Mouse (Mus musculus) limb, embryonic 11.5 days (tissue): ENCODE data around the gene 4931409K22Rik. TPM values are rescaled to one million over a fixed set of nuclear protein-coding genes. Genes with fewer than 3 reads are reported as not detected.

Experiments
- ATAC-seq: fragments of 200-750 bp; cut with Nextera tagmentation; 2 replicates; pipeline ENCODE4 v1.8.0; 2017; ENCODE audit warnings: low read depth; ENCODE audit not compliant: insufficient number of reproducible peaks, low FRiP score, low TSS enrichment
- DNase-seq: peaks from one replicate; pipeline ENCODE4 v3.0.0-alpha.2; 2015; ENCODE audit warnings: low spot score
- H3K27ac ChIP-seq: fragments of 300-500 bp; sonication (generic); replicated peaks from 2 replicates; pipeline ENCODE4 v1.5.1; 2014; ENCODE audit warnings: low read depth, mild to moderate bottlenecking, low read length
- H3K27me3 ChIP-seq: fragments of 300-500 bp; sonication (generic); 2 replicates; pipeline ENCODE4 v1.6.1; 2014; ENCODE audit warnings: mild to moderate bottlenecking, low read length, mixed read lengths; ENCODE audit not compliant: control insufficient read depth, insufficient read depth
- H3K36me3 ChIP-seq: fragments of 300-500 bp; sonication (generic); 2 replicates; pipeline ENCODE4 v1.6.1; 2014; ENCODE audit warnings: mild to moderate bottlenecking, low read length, moderate library complexity, mixed read lengths; ENCODE audit not compliant: control insufficient read depth, insufficient read depth
- H3K4me1 ChIP-seq: fragments of 300-500 bp; sonication (generic); 2 replicates; pipeline ENCODE4 v1.6.1; 2014; ENCODE audit warnings: low read length, mixed read lengths; ENCODE audit not compliant: control insufficient read depth, insufficient read depth
- H3K4me2 ChIP-seq: fragments of 300-500 bp; sonication (generic); 2 replicates; pipeline ENCODE4 v1.6.1; 2014; ENCODE audit warnings: low read depth, mild to moderate bottlenecking, moderate library complexity; ENCODE audit not compliant: severe bottlenecking
- H3K4me3 ChIP-seq: fragments of 300-500 bp; sonication (generic); 2 replicates; pipeline ENCODE4 v1.5.1; 2014; ENCODE audit warnings: low read depth, low read length
- H3K9ac ChIP-seq: fragments of 300-500 bp; sonication (generic); 2 replicates; pipeline ENCODE4 v1.6.1; 2014; ENCODE audit warnings: mild to moderate bottlenecking, low read length
- H3K9me3 ChIP-seq: fragments of 300-500 bp; sonication (generic); 2 replicates; pipeline ENCODE4 v1.6.1; 2016; ENCODE audit warnings: low read length; ENCODE audit not compliant: control insufficient read depth
- WGBS: fragments of 180-500 bp; shearing (Covaris S2); extraction: QIAGEN DNeasy Blood & Tissue Kit; methylation state at CpG from one replicate; pipeline ENCODE4 v1.1.7; 2014; 5-methylcytosine and 5-hydroxymethylcytosine counted together
- polyA plus RNA-seq: library from polyadenylated mRNA; unstranded; fragments of >200 nt; fragmentation: Nextera tagmentation; extraction: Ambion mirVana; gene quantifications from 2 replicates; pipeline ENCODE4 v1.2.1, GENCODE M21; 2014

4931409K22Rik gene
- polyA plus RNA-seq, 1 experiment from 2014 or later, result not detected

DNA sequence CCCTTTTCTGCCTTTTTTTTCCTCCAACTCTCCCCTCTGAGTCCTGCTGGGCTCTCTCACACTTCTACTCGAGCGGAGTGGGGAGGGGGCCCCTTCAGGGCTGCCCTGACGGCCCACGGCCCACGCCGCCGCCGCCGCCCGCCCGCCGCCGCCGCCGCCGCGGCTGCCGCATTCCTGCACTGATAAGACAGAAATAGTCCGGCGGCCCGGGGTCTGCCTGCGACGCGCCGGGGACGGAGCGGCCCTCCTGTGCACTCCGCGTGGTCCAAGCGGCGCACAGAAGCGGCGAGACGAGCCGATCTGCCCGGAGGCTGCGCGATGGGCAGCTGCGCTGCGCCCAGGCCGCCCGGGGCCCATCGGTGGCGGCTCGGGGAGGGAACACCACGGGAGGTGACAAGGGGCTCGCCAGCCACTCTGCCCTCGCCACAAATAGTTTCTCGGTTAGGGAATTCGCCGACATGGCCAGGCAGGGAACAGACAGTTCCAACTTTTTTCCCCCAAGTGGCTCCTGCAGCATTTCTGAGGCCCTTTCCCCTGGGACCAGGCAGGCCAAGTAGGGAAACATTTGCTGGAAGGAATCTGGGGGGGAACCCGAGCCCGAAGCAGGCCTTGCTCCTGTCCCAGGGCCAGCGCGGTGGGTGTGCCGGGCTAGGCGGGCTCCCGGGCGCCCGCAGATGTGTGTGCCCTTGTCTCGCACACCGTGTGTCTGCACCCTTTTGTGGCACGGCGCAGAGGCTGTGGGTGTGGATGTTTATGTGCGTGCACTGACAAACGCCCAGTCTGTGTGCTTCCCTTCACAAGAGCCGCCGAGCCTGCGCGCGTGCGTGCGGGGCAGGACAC, 45.5 kb upstream of the 4931409K22Rik start:
- peak overlapping the region; percentile 93 for H3K4me2 ChIP-seq
- H3K27me3 ChIP-seq, result no peaks in the 10 kb centered on the region
- peak overlapping the region; percentile 96 for H3K27ac ChIP-seq
- under 1% methylated on average over 73 of the region's 73 CpGs for WGBS
- no peaks in the 10 kb centered on the region for H3K9me3 ChIP-seq
- peak overlapping the region; percentile 89 for H3K9ac ChIP-seq
- ATAC-seq (peak; percentile 32; the same call in 1 of the 2 replicates), DNase-seq (peak; percentile 85)
- H3K36me3 ChIP-seq, result no peaks in the 10 kb centered on the region
- peaks cover 61% of the 10 kb centered on the region for H3K4me1 ChIP-seq
- H3K4me3 ChIP-seq, result peak overlapping the region; percentile 67

GRCm38 (mm10) chr5:24601071-24601835, 44.6 kb upstream of the 4931409K22Rik start:
- H3K4me1 ChIP-seq, result peaks cover 58% of the 10 kb centered on the region
- peak overlapping the region; percentile 93 for H3K4me2 ChIP-seq
- H3K36me3 ChIP-seq, result no peaks in the 10 kb centered on the region
- peak overlapping the region; percentile 67 for H3K4me3 ChIP-seq
- H3K9me3 ChIP-seq, result no peaks in the 10 kb centered on the region
- peak overlapping the region; percentile 96 for H3K27ac ChIP-seq
- H3K9ac ChIP-seq, result peak overlapping the region; percentile 89
- DNase-seq, result no peak
- no peaks in the 10 kb centered on the region for H3K27me3 ChIP-seq
- under 1% methylated on average over 31 of the region's 33 CpGs for WGBS
- ATAC-seq, result no peak

- H3K4me2 ChIP-seq, result peak overlapping the region; percentile 93; the same call in 1 of the 2 replicates
- DNase-seq (no peak), ATAC-seq (no peak)
- peaks cover 48% of the 10 kb centered on the region for H3K4me1 ChIP-seq
- H3K27me3 ChIP-seq, result no peaks in the 10 kb centered on the region
- no peaks in the 10 kb centered on the region for H3K36me3 ChIP-seq
- no peak overlapping the region for H3K9ac ChIP-seq
- no peak overlapping the region; the same call in 1 of the 2 replicates for H3K27ac ChIP-seq
- 66% methylated on average over 2 of the region's 2 CpGs for WGBS
- peak overlapping the region; percentile 67; the same call in 1 of the 2 replicates for H3K4me3 ChIP-seq
- H3K9me3 ChIP-seq, result no peaks in the 10 kb centered on the region
Measured at GRCm38 (mm10) chr5:24600236-24600635, 43.6 kb upstream of the 4931409K22Rik start.

GRCm38 (mm10) chr5:24599137-24599536, 42.5 kb upstream of the 4931409K22Rik start:
- Histone ChIP-seq H3K9me3 (no peaks in the 10 kb centered on the region), H3K4me1 (peaks cover 43% of the 10 kb centered on the region), H3K9ac (no peak overlapping the region), H3K4me3 (peak overlapping the region; percentile 35; the same call in 1 of the 2 replicates), H3K27ac (no peak overlapping the region), H3K4me2 (peak overlapping the region; percentile 88), H3K27me3 (no peaks in the 10 kb centered on the region), H3K36me3 (no peaks in the 10 kb centered on the region)
- DNase-seq (no peak), ATAC-seq (no peak)
- WGBS, result 12% methylated on average over 8 of the region's 8 CpGs

DNA sequence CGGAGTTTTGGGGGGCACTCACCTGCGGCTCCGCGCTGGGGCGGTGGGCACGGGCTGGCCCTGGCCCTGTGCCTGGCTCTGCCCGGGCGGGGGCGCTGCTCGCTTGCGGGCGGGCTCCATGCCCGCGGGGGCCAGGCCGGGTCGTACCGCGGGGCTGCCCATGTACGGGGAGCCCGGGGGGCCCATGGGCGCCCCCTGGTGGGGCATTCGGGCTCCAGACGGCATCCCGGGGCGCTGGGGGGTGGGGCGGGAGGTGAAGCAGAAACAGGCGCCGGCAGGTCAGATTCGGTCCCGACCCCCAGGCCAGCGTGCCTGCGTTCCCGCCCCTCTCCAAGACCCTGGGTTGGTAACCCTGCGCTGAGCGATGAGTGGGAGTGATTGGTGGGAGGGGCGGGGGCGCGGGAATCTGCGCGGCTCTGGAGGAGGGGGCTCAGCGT, 42.0 kb upstream of the 4931409K22Rik start:
- Histone ChIP-seq H3K4me2 (peak overlapping the region; percentile 88), H3K36me3 (peaks cover 1% of the 10 kb centered on the region; the same call in 1 of the 2 replicates), H3K9ac (peak overlapping the region; percentile 57; the same call in 1 of the 2 replicates), H3K4me1 (peaks cover 38% of the 10 kb centered on the region), H3K27ac (no peak overlapping the region), H3K27me3 (no peaks in the 10 kb centered on the region), H3K9me3 (no peaks in the 10 kb centered on the region), H3K4me3 (peak overlapping the region; percentile 35)
- WGBS, result under 1% methylated on average over 40 of the region's 41 CpGs
- DNase-seq (peak; percentile 72), ATAC-seq (no peak)

DNA sequence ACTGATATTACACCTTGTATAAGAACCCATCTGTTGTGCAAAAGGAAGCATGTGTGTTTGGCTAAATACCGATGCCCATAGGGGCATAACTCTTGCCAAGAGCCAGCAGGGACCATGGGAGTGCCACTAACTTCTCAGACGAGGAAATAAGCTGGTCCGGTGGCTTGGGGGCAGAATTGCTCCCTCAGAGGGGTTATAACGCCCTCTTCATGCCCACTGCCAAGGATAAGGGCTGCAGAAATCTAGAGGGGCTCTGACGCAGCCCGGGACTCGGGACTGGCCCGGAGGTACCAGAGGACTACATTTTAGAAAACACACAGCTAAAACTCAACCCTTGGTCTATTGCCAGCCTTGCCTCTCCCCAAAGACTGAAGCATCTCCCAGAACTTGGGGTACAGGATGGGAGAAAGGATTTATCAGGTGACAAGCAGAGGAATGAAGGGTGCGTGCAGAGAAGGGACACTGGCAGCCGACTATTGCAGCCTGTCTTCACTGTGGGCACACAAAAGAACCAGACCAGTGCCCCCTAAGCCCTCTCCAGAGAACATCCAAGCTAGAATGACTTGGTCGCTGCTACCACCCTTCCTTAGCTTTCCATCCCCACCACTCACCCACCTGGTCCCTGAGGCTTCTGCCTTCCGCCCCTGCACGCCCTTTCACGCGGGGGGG, 41.4 kb upstream of the 4931409K22Rik start:
- peaks cover 34% of the 10 kb centered on the region for H3K4me1 ChIP-seq
- no peaks in the 10 kb centered on the region for H3K9me3 ChIP-seq
- H3K4me3 ChIP-seq, result peak overlapping the region; percentile 35
- ATAC-seq, result no peak
- WGBS, result 29% methylated on average over 15 of the region's 15 CpGs
- H3K4me2 ChIP-seq, result peak overlapping the region; percentile 88
- no peaks in the 10 kb centered on the region for H3K27me3 ChIP-seq
- H3K27ac ChIP-seq, result no peak overlapping the region
- H3K9ac ChIP-seq, result peak overlapping the region; percentile 57; the same call in 1 of the 2 replicates
- H3K36me3 ChIP-seq, result peaks cover 3% of the 10 kb centered on the region; the same call in 1 of the 2 replicates
- no peak for DNase-seq

- Histone ChIP-seq H3K27ac (no peak overlapping the region), H3K9ac (no peak overlapping the region; the same call in 1 of the 2 replicates), H3K36me3 (peaks cover 3% of the 10 kb centered on the region; the same call in 1 of the 2 replicates), H3K4me2 (no peak overlapping the region), H3K27me3 (no peaks in the 10 kb centered on the region), H3K9me3 (no peaks in the 10 kb centered on the region), H3K4me3 (no peak overlapping the region), H3K4me1 (peaks cover 29% of the 10 kb centered on the region)
- ATAC-seq, result no peak
- WGBS, result 64% methylated on average over 2 of the region's 2 CpGs
- peak; percentile 87 for DNase-seq
Measured at GRCm38 (mm10) chr5:24597221-24597728, 40.7 kb upstream of the 4931409K22Rik start.
